Mouse (Mus musculus): ENCODE measurements at regions not wholly inside any gene's neighbourhood (a gene's known extent, or its start where the extent isn't known, plus 50 kb on each side); places are given as distances from the start of the nearest gene placed in this dataset.

DNA sequence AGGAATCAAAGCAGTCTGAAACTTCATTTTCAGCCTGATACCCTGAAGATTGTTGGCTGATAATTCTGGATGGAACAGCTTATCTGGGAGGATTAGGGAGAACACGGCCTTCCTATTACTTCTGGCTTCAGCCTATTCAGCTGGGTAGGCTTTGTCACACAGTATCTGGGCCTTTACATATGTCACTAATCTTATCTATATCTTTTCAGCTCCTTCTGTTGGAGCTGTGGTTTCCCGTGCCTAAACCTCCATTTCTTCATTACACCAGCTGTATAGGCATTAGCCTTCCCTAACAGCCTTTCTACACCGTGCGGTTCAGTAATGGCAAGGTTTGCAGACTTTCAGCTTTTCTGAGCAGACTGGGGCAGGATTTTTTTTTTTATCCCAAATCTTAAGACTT, 61.9 kb upstream of the Tle4 start:
- no peaks in the 10 kb centered on the region for H3K27me3 ChIP-seq (ENCODE audit: control insufficient read depth, insufficient read depth, insufficient read length)
- H3K36me3 ChIP-seq (ENCODE audit: control insufficient read depth, insufficient read depth): no peaks in the 10 kb centered on the region
- H3K4me2 ChIP-seq (ENCODE audit: low read depth): no peak overlapping the region
- no peaks in the 10 kb centered on the region for H3K79me2 ChIP-seq (ENCODE audit: control insufficient read depth, insufficient read depth)
- no peak for TF ChIP-seq USF1 (IDR thresholded peaks at IDR 0.05; ENCODE audit: low read depth)
- TF ChIP-seq TCF12 (IDR thresholded peaks at IDR 0.05; ENCODE audit: insufficient read depth, poor library complexity, severe bottlenecking): no peak
- no peak for TF ChIP-seq CEBPB (IDR thresholded peaks at IDR 0.05; ENCODE audit: insufficient read depth, poor library complexity, severe bottlenecking)
- no peak for TF ChIP-seq MAX (IDR thresholded peaks at IDR 0.05; ENCODE audit: low read depth)
- no peak for TF ChIP-seq POLR2A (IDR thresholded peaks at IDR 0.05; ENCODE audit: insufficient read length, low read depth)
- no peak for TF ChIP-seq E2F4 (IDR thresholded peaks at IDR 0.05; ENCODE audit: insufficient read depth)
- no peak for TF ChIP-seq REST (IDR thresholded peaks at IDR 0.05; ENCODE audit: insufficient read depth, insufficient read length)
- TF ChIP-seq SRF (IDR thresholded peaks at IDR 0.05; ENCODE audit: control insufficient read depth, insufficient read length, low read depth): no peak
- no peak for TF ChIP-seq MYOG (IDR thresholded peaks at IDR 0.05; ENCODE audit: control insufficient read depth in 1 of 3, insufficient read depth in 1 of 3, insufficient read length in 2 of 3, low read depth in 2 of 3)
- no peak for TF ChIP-seq TCF3 (IDR thresholded peaks at IDR 0.05; ENCODE audit: insufficient read length, low read depth)
- no peak for TF ChIP-seq POLR2AphosphoS2 (IDR thresholded peaks at IDR 0.05; ENCODE audit: insufficient read length, low read depth)
- TF ChIP-seq MYOD1 (IDR thresholded peaks at IDR 0.05; ENCODE audit: control insufficient read depth in 1 of 3, insufficient read length in 2 of 3, low read depth in 2 of 3): no peak
- no peak overlapping the region for H3K4me3 ChIP-seq
- no peak overlapping the region for H3ac ChIP-seq (ENCODE audit: control insufficient read depth, insufficient read length)

- Histone ChIP-seq H3K79me2 (ENCODE audit: control insufficient read depth, insufficient read depth) (no peaks in the 10 kb centered on the region), H3ac (ENCODE audit: control insufficient read depth, insufficient read length) (no peak overlapping the region), H3K4me3 (no peak overlapping the region), H3K27me3 (ENCODE audit: control insufficient read depth, insufficient read depth, insufficient read length) (no peaks in the 10 kb centered on the region), H3K36me3 (ENCODE audit: control insufficient read depth, insufficient read depth) (no peaks in the 10 kb centered on the region), H3K4me2 (ENCODE audit: low read depth) (no peak overlapping the region)
- TF ChIP-seq TCF3 (IDR thresholded peaks at IDR 0.05; ENCODE audit: insufficient read length, low read depth) (no peak), POLR2A (IDR thresholded peaks at IDR 0.05; ENCODE audit: insufficient read length, low read depth) (no peak), USF1 (IDR thresholded peaks at IDR 0.05; ENCODE audit: low read depth) (no peak), REST (IDR thresholded peaks at IDR 0.05; ENCODE audit: insufficient read depth, insufficient read length) (no peak), MYOD1 (IDR thresholded peaks at IDR 0.05; ENCODE audit: control insufficient read depth in 1 of 3, insufficient read length in 2 of 3, low read depth in 2 of 3) (no peak), MAX (IDR thresholded peaks at IDR 0.05; ENCODE audit: low read depth) (no peak), E2F4 (IDR thresholded peaks at IDR 0.05; ENCODE audit: insufficient read depth) (no peak), POLR2AphosphoS2 (IDR thresholded peaks at IDR 0.05; ENCODE audit: insufficient read length, low read depth) (no peak), TCF12 (IDR thresholded peaks at IDR 0.05; ENCODE audit: insufficient read depth, poor library complexity, severe bottlenecking) (no peak), MYOG (IDR thresholded peaks at IDR 0.05; ENCODE audit: control insufficient read depth in 1 of 3, insufficient read depth in 1 of 3, insufficient read length in 2 of 3, low read depth in 2 of 3) (no peak), CEBPB (IDR thresholded peaks at IDR 0.05; ENCODE audit: insufficient read depth, poor library complexity, severe bottlenecking) (no peak), SRF (IDR thresholded peaks at IDR 0.05; ENCODE audit: control insufficient read depth, insufficient read length, low read depth) (no peak)
These were observed 60.6 kb upstream of the Tle4 start for GRCm38 (mm10) chr19:14658479-14658878.

GRCm38 (mm10) chr19:14656022-14656388, 58.2 kb upstream of the Tle4 start:
- no peak overlapping the region for H3K4me2 ChIP-seq (ENCODE audit: low read depth)
- no peak overlapping the region for H3K4me3 ChIP-seq
- H3K27me3 ChIP-seq (ENCODE audit: control insufficient read depth, insufficient read depth, insufficient read length): no peaks in the 10 kb centered on the region
- no peak overlapping the region for H3ac ChIP-seq (ENCODE audit: control insufficient read depth, insufficient read length)
- no peak for TF ChIP-seq SRF (IDR thresholded peaks at IDR 0.05; ENCODE audit: control insufficient read depth, insufficient read length, low read depth)
- TF ChIP-seq MYOG (IDR thresholded peaks at IDR 0.05; ENCODE audit: control insufficient read depth in 1 of 3, insufficient read depth in 1 of 3, insufficient read length in 2 of 3, low read depth in 2 of 3): no peak
- no peak for TF ChIP-seq TCF12 (IDR thresholded peaks at IDR 0.05; ENCODE audit: insufficient read depth, poor library complexity, severe bottlenecking)
- H3K36me3 ChIP-seq (ENCODE audit: control insufficient read depth, insufficient read depth): no peaks in the 10 kb centered on the region
- no peaks in the 10 kb centered on the region for H3K79me2 ChIP-seq (ENCODE audit: control insufficient read depth, insufficient read depth)

- no peaks in the 10 kb centered on the region for H3K27me3 ChIP-seq (ENCODE audit: control insufficient read depth, insufficient read depth, insufficient read length)
These were observed 57.6 kb upstream of the Tle4 start for GRCm38 (mm10) chr19:14655302-14656021.

More at GRCm38 (mm10) chr19:14655302-14656021, 57.6 kb upstream of the Tle4 start:
- Histone ChIP-seq H3K79me2 (ENCODE audit: control insufficient read depth, insufficient read depth) (no peaks in the 10 kb centered on the region), H3K4me3 (no peak overlapping the region), H3K36me3 (ENCODE audit: control insufficient read depth, insufficient read depth) (no peaks in the 10 kb centered on the region), H3K4me2 (ENCODE audit: low read depth) (no peak overlapping the region), H3ac (ENCODE audit: control insufficient read depth, insufficient read length) (no peak overlapping the region)
- TF ChIP-seq E2F4 (IDR thresholded peaks at IDR 0.05; ENCODE audit: insufficient read depth) (no peak), POLR2A (IDR thresholded peaks at IDR 0.05; ENCODE audit: insufficient read length, low read depth) (no peak), REST (IDR thresholded peaks at IDR 0.05; ENCODE audit: insufficient read depth, insufficient read length) (no peak), MAX (IDR thresholded peaks at IDR 0.05; ENCODE audit: low read depth) (no peak), TCF3 (IDR thresholded peaks at IDR 0.05; ENCODE audit: insufficient read length, low read depth) (no peak), SRF (IDR thresholded peaks at IDR 0.05; ENCODE audit: control insufficient read depth, insufficient read length, low read depth) (no peak), TCF12 (IDR thresholded peaks at IDR 0.05; ENCODE audit: insufficient read depth, poor library complexity, severe bottlenecking) (no peak), CEBPB (IDR thresholded peaks at IDR 0.05; ENCODE audit: insufficient read depth, poor library complexity, severe bottlenecking) (no peak), MYOD1 (IDR thresholded peaks at IDR 0.05; ENCODE audit: control insufficient read depth in 1 of 3, insufficient read length in 2 of 3, low read depth in 2 of 3) (no peak), USF1 (IDR thresholded peaks at IDR 0.05; ENCODE audit: low read depth) (no peak), POLR2AphosphoS2 (IDR thresholded peaks at IDR 0.05; ENCODE audit: insufficient read length, low read depth) (no peak), MYOG (IDR thresholded peaks at IDR 0.05; ENCODE audit: control insufficient read depth in 1 of 3, insufficient read depth in 1 of 3, insufficient read length in 2 of 3, low read depth in 2 of 3) (no peak)
